Mouse (Mus musculus) stomach, postnatal 0 days (tissue): ENCODE data around the gene Smad6.
A peak's percentile ranks its signal among the peaks of the same experiment; 100 is the strongest.

Source experiments
- CTCF ChIP-seq: IDR thresholded peaks from 2 replicates; pipeline ENCODE4 v1.5.1; 2016; ENCODE audit warnings: antibody characterized with exemption, low read depth, mild to moderate bottlenecking, moderate library complexity
- EP300 ChIP-seq: optimal IDR thresholded peaks from 2 replicates; pipeline ENCODE3; 2016; ENCODE audit warnings: antibody characterized with exemption

- TF ChIP-seq CTCF (peak; percentile 93), EP300 (no peak)
Observed at GRCm38 (mm10) chr9:63956052-63956451, 65.8 kb downstream of the Smad6 start.
